Mouse (Mus musculus) heart, adult 9 months (tissue): Measurements from ENCODE around the gene Nagpa.
A peak's percentile ranks its signal among the peaks of the same experiment; 100 is the strongest.
"Not testable (repeated sequence)": the region's sequence is repeated elsewhere in the genome, so short reads cannot be mapped to it uniquely, and the experiment has no call there.

Experiments used
- DNase-seq, 2 experiments: peaks; one replicate each; pipeline ENCODE4 v3.0.0; 2022; ENCODE audit warnings: low spot score in 2 of 2

Nagpa gene

DNA sequence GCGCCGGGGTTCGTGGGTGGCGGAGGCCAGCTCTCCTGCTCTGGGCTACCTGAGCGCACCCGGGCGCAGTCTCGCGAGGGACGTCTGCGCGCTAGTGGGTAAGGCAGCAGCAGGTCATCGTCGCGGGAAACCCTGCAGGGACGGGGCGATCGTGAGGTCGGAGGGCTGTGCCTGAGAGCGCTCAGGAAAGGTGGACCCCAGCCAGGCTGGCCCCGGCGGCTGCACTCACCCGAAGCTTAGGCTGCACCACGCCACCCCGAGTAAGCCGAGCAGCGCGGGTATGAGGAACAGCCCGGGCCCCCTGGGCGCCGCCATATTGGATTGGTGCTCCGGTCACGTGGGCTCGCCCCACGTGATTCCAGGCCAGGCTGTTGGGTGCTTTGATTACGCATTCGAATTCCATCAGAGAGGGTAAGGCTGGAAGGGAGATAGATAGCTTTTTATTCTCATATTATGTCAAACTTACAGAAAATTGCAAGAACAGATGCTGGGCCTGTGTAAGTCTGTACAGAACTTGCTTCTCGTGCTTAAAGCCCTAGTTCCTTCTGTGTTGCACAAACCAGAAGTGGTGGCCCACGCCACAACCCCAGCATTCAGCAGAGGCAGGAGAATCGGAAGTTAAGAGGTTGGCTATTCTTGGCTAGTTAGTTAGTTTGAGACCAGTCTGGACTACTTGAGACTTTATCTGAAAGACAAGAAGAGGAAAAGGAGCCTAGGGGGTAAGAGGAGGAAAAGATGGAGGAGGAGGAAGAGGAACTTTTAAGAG, at the start of gene Nagpa:
TSS of gene Nagpa (minus strand) at position 345 of the 766 bp plus-strand sequence.
- peak; percentile 75 to 78 for DNase-seq

DNA sequence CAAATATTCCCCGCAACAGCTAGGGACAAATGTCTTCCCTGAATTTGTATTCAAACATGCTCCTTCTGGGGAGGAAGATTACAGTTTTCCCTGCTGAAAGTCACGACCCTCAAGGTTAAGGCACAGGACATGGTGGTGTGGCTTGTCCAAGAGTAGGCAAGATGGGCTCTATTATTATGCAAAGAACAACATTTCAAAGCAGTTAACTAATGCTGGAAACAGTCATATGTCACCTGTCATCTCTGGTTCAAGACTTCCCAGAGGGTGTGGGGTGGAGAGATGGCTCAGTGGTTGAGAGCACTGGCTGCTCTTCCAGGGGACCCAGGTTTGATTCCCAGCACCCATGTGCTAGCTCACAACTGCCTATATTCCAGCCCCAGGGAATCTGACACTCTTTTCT, 48.4 kb upstream of the Nagpa start:
- no peak for DNase-seq

DNA sequence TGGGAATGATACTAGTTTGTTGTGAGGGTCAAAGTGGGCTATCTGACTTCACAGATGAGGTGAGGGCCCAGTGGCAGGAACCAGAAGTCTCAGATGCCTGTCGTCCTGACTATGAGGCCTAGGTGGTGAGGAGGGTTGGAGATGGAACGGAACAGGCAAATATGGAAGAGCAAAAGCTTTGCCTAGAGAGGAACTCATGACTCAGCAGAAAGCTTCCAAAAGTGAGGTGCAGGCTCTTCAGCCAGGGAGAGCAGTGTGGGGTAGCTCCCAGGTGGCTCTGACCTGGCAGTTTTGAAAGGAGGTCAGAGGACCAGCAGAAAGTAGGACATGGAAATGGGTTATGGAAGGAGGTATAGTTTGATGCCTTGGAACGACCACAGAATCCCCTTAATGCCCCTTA, 47.1 kb upstream of the Nagpa start:
- no peak for DNase-seq

DNA sequence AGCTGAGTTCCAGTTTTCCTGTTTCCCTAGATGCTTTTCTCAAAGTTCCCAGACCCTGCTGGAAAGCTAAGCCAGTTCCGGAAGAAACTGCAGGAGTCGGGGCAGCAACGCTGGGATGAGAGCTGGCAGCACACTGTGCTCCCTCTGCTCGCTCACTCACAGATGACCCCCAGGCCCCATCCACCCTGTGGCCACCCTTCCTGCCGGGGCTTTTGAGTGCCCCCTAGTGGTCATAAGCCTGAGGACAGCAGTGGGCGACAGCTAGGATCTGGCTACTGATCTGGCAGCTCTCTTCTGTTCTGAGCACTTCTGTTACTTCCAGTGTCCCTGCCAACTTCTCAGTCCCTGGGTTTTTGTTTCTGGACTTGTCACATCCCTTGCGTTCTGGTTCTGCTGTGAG, 40.6 kb upstream of the Nagpa start:
- DNase-seq, result peak; percentile 67 to 69

DNA sequence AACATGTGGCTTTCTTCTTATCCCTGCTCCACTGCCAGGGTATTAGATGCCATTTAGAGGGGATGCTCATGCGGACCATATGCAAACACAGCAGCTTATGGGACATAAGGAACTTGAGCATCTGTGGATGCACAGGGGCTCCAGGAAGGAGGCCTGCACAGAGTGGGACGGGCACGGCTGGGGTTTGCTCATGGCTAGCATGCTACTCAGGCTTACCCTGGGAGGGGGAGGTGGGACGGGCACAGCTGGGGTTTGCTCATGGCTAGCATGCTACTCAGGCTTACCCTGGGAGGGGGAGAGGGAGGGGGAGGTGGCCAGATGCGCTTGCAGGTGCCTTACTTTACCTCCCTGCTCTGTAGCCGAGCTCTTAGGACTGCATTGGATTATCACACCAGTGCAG, 39.1 kb upstream of the Nagpa start:
- no peak for DNase-seq

DNA sequence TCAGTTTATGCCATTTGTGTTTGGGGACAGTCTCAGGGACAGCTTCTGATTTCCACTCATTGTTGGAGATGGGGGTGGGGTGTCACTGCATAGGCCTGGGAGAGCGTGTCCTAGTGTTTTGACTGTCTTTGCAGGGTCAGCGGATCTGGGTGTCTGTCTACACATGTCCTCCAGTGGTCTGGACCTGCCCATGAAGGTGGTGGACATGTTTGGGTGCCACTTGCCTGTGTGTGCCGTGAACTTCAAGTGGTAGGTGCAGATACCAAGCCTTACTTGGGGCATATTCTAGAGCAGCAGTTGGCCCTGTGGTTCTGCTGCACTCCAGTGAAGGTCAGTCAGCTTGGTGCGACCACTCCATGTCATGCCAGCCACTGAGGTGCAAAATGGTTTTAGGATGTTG, 38.5 kb upstream of the Nagpa start:
- no peak for DNase-seq

DNA sequence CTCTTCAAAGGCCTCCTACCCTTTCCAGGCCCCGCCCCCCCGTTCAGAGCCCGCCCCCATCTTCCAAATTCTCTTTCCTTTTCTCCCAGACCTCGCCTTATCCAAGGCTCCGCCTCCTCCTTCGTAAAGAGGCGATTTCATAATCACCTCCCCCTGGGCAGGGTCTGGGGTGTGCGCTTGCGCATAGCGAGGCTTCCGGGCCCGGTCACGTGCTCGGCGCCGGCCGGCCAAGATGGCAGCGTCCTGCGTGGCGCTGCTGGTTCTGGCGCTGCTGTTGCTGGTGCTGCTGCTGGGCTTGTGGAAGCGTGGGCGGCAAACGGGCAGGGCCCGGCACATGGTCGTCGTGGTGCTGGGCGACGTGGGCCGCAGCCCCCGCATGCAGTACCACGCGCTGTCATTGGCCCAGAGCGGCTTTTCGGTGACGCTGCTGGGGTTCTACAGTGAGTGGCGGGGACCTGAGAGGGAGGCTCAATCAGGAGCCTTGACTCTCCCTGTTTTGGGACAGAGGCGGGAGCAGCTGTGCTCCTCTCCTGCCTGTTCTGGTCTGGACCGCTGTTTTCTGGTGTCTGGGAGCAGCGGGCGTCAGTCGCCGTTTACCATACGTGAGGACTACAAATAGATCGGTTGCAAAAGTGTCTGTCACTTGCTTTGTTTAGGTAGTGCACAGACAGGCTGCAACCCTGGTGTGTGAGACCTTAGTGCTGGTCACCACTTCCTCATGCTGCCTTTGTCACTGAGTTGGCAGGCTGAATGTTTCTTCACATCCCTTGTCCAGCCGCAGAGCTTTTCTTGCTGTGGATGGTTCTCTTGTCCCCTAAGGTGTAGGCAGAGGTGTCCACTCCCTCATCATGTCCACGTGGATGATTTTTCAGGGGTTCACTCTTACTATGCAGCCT, 29.9 kb upstream of the Nagpa start, which contains the start of gene Alg1:
TSS of gene Alg1 (plus strand) at position 204 of the 896 bp plus-strand sequence.
- peak; percentile 94 for DNase-seq

DNA sequence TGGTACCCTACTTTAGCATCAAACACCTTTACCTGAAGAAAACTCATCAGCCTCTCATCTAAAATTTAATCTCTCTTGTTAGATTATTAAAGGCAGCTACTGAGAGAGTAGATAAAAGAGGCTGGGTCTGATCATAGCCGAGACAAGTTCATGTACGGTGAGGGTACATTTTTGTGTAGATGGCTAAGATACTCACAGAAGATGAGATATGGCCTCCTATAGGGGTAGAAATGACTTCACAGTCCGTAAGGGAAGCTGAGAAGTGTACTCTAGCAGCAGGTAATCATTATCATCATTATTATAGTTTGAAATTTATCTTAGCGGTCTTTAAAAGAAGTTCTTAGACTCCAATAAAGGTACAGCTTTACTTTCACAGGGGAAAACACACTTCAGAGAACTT, 29.2 kb upstream of the Nagpa start:
- no peak for DNase-seq

DNA sequence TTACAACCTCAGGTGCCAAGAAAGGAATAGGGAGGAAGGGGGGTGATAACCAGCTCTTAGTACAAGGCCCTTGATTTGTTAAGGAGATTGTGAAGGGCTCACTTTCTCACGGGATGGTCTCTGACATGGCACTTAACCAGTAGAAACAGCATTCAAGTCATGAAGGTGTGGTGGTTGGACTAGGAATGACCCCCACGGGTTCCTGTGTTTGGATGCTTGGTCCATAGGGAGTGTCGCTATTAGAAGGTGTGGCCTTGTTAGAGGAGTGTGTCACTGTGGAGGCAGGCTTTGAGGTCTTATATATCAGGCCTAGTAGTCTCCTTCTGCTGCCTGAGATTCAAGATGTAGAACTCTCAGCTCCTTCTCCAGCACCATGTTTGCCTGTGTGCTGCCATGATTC, 24.3 kb upstream of the Nagpa start:
- not testable (repeated sequence) for DNase-seq

DNA sequence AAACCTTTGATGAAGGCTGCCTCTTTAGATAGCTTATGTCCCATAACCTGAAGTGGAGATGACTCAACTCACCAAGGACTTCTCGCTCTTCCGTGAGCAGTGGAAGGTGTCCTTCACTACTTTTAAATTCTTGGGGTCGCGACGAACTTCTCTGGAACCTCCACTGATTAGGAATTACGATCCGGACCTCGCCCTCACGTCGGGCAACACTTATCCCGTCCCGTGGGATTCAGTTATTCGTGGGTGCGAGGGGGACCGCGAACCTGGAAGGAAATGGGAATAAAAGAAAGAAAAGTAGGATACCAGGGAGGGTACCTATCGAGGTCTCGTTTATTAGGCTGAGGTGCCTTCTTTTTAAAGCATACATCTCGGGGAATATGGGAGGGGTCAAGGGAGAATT, 23.7 kb upstream of the Nagpa start:
- not testable (repeated sequence) for DNase-seq

DNA sequence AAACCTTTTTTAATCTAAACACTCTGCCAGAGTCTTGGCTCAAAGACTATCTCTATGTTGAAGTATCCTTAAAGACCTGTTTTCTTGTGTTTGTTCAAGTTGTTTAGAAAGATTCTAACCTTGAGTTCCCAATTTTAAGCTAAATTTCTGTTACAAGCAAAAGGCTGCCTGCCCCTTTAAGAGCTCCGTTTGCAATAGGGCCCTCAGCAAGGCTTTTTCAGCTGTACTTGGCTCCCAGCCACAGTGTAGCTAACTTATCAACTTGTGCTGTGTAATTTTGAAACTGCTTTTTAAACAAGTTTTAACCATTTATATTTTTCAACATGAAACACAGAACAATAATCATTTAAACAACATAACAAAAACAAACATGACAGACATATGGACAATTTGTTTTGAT, 22.7 kb upstream of the Nagpa start:
- peak in 1 of 2 experiments; percentile 35 for DNase-seq

DNA sequence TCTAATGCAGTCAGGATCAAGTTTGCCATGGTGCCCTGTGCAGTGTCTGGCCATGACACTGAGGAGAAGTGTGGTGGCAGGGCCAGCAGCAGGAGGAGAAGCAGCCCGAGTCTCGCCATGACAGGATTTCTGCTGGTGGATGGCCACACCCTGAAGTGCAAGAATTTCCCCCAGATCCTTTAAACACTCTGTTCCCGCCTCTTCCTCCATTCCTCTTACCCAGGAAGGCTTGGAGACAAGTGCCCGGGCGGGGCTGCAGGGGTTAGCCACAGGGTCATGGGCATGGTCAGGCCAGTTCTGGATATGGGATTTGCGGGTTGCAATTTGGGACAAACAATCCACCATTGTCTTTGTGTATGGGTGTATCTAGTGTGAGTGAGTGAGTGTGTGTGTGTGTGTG, 18.3 kb upstream of the Nagpa start, which contains the start of gene AU021092:
TSS of gene AU021092 (minus strand) at position 160 of the 400 bp plus-strand sequence.
- peak; percentile 26 to 55 for DNase-seq

DNA sequence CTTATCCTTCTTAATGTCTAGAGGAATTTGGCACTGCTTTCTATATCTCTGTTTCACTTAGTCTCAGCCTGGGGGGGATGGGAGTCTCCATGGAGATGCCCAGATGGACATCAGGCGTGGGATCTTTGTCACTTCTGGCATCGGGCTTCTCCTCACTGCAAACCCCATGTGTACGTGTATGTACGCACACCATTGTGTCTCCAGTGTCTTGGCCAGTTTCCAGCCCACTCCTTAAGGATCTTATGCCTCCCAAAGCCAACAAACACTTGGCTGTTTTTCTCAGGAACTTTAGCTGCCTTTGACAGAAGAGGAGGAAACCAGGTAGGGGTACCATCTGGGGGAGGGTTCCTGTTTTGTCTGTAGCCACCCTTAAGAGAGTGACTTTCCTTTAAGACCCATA, 17.6 kb upstream of the Nagpa start:
- no peak for DNase-seq

DNA sequence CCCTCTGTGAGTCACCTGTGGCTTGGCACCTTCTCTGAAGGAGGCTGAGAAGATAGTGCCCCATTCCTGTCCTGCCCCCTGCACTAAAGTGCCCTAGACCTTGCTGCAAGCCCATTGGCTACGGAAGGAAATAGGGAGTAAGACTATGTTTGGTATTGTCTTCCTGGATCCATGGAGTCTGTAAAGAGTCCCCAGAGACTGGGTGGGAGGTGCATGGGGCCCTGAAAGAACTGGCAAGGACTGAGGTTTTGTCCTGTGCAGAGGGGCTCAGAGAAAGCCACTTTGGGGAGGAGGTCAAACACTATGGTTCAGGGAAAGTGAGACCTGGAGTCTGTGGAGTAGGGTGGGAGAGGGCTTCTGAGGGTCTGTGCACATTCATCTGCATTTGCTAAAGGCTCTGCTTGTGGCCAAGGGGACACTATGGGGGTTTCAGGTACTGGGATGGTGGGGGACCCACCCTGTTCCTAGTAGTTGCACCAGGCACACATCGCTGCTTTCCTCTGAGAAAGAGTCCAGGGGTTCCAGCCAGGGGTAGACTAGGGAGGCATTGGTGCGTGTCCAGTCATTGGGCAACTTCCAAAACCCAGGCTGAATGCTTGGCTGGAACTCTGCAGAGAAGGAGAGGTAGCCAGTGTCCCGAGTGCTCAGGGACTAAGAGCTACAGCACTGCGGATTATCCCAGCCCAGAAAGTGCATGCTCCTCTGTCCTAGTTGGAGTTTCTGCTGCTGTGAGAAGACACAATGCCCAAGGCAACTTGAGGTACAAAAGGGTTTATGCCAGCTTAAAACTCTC, 13.7 kb upstream of the Nagpa start:
- DNase-seq, result peak in 1 of 2 experiments; percentile 29

DNA sequence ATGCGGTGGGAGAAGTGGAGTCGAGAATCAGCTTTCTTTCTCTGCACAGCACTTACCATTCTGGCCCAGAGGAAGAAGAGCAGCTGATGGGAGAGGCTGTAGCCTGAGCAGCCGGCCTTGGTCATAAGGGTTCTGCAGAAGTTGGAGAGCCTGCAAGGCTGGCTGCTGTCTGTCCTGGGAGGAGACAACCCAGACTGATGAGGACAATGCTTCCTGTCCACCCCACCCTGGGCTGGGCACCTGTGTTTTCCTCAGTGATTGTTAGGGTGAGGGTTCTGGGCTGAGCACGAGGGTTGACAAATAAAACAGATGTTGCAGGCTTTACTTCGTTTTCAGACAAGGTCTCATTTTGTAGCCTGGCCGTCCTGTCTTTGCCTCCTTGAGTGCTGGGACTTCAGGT, 12.9 kb upstream of the Nagpa start:
- DNase-seq, result peak; percentile 29 to 48

DNA sequence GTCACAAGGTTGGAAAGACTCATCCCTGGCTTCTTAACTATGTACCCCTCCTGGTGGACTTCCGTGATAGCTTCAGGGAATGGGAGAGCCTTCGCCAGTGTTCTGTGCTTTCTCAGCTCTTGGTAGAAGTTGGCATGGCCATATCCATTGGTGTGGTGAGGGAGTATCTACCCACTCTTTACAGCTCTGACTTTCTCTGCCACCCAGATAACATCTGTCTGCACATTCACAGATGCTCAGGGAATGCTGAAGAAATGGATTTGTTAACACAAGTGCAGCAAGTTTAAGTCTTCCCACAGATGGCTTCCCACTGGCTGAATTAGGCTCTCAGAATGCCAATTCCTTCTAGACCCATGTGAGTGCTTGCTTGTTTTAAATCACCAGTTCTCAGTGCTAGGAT, 10.3 kb upstream of the Nagpa start:
- no peak for DNase-seq

DNA sequence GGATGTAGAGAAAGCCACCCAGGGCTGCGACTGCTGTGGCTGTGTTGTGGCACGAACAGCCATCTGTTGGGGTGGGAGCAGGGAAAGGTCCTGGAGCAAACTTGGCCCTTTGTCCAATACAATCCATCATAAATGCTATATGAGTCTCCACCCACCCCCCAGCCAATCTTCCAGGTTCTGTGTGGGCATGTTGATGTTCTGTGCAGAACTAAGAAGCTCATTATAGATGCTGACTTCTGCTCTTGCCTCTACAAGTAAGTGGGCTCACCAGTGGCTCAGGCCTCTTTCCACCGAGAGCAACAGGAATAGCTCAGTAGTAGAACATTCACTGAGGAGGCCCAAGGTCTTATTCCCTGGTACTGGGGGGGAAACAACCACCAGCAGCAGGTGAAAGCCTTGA, 8.3 kb upstream of the Nagpa start:
- no peak for DNase-seq

DNA sequence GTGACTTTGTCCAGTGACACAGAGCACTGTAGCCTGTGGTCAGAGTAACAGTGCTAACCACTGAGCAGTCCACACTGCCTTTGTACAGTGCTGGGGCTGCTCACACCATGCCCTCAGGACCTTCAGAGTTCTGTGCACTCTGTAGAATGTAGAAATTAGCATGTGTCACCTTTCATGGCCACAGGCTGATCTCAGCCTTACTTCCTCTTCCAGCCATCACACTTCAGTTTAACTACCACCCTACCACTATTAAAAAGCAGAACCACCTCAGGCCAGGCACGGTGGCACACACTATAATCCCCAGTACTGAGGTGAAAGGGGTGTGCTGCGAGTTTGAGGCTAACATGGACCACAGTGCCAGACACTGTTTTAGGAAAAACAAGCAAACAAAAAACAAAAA, 6.6 kb upstream of the Nagpa start:
- no peak for DNase-seq

DNA sequence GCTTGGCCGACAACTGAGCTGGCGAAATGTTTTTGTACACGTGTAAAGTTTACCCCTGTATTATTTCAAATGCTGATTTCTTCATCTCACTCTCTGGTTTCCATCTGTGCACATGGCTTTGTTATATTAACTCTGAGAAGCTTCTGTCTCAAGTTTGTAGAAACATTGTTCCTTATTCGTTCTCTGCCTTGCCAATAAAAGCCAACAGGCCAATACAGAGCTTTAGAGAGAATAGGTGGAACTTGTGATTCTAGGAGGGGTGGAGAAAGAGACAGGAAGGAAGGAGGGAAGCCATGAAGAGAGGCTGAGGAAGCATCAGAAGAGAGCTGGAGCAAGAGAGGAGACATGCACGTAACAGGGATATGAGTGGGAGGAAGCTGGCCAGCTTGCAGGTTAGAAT, 2.2 kb upstream of the Nagpa start:
- no peak for DNase-seq

DNA sequence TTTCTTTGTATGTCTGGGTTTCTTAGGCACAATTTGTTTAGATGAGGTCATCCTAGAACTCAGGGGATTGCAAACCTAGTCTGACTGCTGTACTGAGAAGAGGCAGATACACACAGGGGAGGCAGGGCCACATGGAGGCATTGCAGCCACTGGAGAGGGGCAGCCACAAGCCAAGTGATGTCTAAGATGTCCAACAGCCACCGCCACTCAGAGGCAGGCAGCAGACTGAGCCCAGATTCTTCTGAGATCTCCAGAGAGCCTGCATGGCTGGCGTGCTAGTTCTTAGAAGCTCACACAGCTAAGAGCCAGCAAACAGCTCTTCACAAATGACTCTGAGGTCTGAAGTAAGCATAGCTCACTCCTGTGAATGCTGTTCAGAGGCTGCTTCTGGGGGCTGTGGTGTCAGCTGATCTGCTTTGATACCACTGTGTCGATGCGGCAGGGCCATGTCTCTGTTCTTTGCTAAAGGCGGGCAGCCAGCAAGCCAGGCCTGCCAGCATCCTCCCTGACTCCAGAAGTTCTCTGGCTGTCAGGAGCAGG, 1.7 kb upstream of the Nagpa start:
- DNase-seq, result peak in 1 of 2 experiments; percentile 30

DNA sequence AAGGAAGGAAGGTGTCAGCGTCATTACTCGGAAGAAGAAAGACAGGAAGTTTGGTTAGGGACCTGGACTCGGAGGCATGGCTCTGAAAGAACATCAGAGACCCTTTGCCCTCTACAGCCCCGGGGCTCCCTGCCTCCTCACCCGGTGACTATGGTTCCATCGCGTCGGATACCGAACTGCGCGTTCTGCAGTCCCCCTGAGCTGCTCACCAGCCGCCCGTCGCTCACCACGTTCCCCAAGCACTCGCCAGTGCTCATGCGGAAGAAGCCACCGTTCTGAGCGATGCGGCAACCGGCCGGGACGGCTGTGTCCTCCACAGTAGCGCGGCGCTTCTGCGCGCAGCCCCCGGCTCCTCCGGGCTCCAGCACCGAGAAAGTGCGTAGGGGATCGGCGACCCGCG, 612 bp downstream of the Nagpa start:
- no peak for DNase-seq

DNA sequence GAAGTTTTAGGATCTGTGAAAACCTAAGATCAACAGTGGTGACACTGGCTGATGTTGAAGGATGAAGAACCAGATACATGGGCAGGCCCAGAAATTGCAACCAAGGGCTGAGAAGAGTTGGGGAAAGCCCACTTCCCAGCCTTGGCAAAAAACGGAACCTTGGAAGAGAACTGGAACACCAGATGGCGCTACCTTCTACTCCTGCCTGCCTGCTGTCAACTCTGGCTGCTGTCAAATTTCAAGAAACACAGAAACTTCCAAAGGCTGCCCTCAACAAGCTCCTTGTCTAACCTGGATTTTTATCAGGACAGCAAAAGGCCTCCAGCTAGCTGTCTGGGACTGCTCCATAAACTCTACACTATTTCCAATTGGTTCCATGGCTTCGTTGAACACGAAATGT, 1.1 kb downstream of the Nagpa start:
- peak in 1 of 2 experiments; percentile 51 for DNase-seq
